Mouse (Mus musculus): ENCODE data around the gene Plg.

DNA sequence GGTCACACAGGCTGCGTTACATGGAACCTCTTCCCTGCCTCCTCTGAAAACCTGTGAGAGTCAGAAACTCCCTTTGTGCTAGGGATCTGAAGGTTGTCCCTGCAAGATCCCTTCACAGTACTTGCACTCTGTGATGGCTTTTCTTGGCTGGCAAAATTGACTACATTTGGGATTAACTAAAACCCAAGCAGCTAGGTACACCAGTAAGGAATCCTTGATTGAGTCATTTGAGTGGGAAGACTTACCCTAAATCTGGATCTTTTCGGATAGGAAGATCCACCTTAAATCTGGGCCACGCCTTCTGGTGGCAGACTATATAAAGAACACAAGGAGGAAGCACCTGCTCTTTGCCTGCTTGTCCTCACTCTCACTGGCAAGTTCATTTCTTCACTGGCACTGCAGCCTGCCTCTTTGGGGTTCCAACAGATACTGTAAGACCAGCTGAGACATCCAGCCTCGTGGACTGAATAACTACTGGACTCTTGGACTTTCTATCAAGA lies 88.1 kb downstream of the Plg start:
- TF ChIP-seq CTCF (conservative IDR thresholded peaks at IDR 0.05; ENCODE audit: low read length) (no peak), NANOG (IDR thresholded peaks at IDR 0.05; ENCODE audit: borderline replicate concordance, low read length) (no peak)

All from E14TG2a.4 (cell line).